Mouse (Mus musculus) left cerebral cortex, adult 18-20 months (tissue): ENCODE measurements around the gene Vmn2r38. TPM values are rescaled to one million over a fixed set of nuclear protein-coding genes. Genes with fewer than 3 reads are reported as not detected.
"Not testable (repeated sequence)": the region's sequence is repeated elsewhere in the genome, so short reads cannot be mapped to it uniquely, and the experiment has no call there.

Source experiments
- DNase-seq, 2 experiments: peaks; one replicate each; pipeline ENCODE4 v3.0.0; 2021 to 2022; ENCODE audit warnings: low spot score in 2 of 2, mixed read lengths in 1 of 2
- long read RNA-seq, 2 experiments: library from polyadenylated mRNA; stranded (forward); transcript quantifications; one replicate each; pipeline ENCODE4 v2.0.0; 2021
- total RNA-seq, 2 experiments: library from RNA; stranded (reverse); gene quantifications; 2 replicates each; pipeline ENCODE4 v1.2.3; 2021

Vmn2r38 gene
- total RNA-seq: not detected
- long read RNA-seq, experiment 1: 0 reads
- long read RNA-seq, experiment 2: 0 reads

DNA sequence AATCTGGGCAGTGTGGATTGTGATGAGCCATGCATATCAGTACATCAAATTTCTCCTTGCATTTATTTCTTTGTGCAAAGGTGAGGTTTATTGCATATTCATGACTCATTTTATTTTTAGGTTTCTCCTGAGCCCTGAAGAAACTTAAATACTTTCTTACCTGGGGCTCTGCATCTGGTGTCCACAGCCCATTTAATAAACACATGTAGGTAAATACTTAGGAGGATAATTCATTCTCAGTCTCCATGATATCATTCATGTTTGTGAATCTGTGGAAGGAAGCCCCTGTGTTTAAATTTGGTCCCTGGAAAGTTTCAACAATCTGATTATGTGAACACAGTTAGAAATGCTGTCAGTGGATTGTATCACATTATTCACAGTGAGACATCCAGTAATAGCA is at the start of gene Vmn2r38:
Vmn2r38 (minus strand) TSS at position 101 of the 400 bp plus-strand sequence.
- DNase-seq: not testable (repeated sequence)

DNA sequence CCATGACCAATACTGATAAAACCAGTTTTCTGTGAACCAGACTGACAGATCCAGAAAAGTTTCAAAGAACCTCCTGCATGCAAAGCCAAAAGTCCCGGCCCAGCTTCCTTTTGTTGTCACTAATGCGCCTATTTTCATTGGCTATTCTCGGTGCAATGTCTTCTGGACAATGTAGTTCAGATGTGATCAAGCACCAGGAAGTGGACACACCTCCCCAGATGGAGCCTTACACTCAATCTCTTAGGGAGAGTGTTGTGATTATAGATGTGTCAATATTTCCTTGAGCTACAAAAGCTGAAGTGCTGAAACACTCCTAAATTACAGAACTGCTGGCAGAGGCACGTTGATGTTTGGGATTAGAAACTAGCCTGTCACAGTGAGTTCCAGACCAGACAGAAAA is 32.3 kb downstream of the Vmn2r38 start:
- not testable (repeated sequence) for DNase-seq

DNA sequence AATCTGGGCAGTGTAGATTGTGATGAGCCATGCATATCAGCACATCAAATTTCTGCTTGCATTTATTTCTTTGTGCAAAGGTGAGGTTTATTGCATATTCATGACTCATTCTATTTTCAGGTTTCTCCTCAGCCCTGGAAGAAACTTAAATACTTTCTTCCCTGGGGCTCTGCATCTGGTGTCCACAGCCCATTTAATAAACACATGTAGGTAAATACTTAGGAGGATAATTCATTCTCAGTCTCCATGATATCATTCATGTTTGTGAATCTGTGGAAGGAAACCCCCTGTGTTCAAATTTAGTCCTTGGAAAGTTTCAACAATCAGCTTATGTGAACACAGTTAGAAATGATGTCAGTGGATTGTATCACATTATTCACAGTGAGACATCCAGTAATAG is 67.0 kb downstream of the Vmn2r38 start, which contains the start of gene Vmn2r39:
Vmn2r39 (minus strand) TSS at position 101 of the 400 bp plus-strand sequence.
- not testable (repeated sequence) for DNase-seq

Other genes starting within 250 kb of the Vmn2r38 start
- gene Vmn2r40, start 166.4 kb downstream of the Vmn2r38 start, total RNA-seq: not detected
- not detected for gene Vmn2r39, start 67.1 kb downstream of the Vmn2r38 start, total RNA-seq
- gene Vmn2r37, start 125.8 kb upstream of the Vmn2r38 start, total RNA-seq: not detected